Mouse (Mus musculus) CH12F3 (cell line): ENCODE measurements around the gene Ablim1.

ENCODE experiments used
- in situ Hi-C: fragments of 300-500 bp; cut with MboI; formaldehyde crosslinking; loops from 2 replicates; pipeline ENCODE4 v1.14.3; 2020; ENCODE audit warnings: low sequenced_read_pairs

Gene Ablim1

DNA sequence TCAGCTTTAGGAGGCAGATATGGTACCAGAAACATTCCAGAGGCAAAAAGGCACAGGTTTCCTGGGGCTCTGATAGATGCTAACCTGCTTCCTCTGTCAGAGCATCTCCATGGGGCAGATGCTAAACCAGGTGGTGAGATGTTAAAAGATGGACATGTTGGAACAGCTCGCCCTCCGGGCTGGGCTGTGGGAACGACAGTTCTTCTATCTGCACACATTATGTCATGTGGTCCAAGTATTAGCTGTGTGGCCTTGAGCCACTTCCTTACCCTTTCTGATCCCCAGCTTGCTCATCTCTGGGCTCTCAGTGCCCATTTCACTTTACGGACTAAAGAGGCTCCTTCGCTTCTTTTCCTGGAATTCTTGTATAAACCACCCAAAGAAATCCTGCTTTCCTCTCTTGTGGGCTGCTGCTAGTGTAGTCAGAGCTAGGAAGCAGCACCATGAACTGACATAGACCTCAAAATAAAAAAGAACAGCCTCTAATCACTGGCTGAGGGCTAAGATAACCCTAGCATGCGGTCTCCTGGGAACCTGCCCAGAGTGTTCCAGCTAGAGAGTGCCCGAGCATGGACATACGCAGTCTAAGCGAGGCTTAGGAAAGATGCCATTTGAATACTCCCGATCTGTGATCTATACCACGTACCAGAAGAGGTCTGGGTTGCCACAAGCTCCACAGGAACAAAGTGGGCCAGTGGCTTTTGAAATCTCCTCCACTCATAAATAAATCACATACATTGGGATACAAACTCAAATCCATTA, 119.4 kb downstream of the Ablim1 start:
- in situ Hi-C loops: no loop called here

DNA sequence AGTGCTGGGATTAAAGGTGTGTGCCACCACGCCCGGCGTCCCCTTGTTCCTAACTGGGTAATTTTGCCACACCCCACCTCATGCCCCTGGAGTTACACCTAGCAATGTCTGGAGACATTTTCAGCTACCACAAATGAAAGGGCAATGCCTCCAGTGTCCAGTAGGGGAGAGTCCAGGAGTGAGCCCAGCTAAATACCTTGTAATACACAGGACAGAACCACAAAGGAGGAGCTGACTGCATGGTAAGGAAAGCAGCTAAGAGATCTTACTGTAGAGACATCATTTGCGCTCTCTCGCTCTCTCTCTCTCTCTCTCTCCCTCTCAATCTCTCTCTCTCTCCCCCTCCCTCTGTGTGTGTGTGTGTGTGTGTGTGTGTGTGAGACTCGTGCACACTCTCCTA, 120.8 kb downstream of the Ablim1 start:
- in situ Hi-C loops: no loop called here

DNA sequence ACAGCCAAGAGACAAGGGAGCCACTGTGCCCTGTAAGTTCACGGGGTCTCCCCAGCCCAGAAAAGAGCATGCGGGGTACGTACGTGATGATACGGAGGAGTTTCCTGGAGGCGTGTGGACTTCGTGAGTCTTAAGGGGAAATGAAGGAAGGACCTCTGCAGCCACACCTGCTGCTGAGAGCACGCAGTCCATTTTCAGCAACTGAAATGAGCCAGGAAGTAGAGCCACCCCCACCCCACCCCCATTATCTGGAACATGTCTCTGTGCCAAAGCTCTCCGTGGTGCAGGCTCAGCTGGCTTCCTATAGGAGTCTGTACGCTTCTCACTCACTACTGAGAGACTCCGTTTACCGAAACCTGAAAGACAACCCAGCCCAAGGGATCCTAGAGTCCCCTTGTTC, 121.3 kb downstream of the Ablim1 start:
- in situ Hi-C loops: no loop called here

DNA sequence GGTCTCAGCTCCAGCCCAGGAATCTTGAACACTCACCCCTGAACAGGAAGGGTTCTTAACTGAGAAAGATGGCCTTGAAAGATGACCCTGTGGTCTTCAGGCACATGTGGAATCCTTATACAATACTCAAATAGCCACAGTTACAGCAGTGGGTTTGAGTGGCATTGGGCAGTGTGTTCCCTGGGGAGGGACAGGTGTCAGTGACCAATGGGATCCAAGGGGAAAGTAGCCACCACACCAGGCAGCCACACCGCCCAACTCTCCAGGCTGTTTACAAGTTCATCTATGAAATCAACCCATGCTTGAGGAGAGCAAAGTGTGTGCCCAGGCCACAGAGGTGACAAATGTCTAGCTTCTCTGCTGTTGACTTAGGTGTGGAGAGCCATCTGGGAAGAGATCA, 123.6 kb downstream of the Ablim1 start:
- in situ Hi-C loops: no loop called here

DNA sequence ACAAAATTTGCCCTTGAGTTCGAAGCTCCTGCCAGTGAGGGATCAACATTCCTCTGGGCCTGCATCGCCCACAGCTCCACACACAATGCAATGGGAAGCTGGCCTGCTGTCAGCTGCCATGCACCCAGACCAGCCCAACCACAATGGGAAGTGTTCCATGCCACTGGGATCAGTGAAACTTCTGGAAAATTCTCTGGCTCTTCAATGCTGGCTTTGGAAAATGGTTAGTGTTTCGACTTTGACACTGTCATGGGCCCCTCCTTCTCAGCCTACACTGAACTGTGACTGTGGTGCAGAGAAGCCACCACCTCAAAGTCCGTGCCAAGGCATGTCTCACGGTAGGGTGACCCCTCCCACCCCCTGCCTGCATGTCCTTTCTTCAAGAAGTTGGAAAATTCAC, 125.3 kb downstream of the Ablim1 start:
- in situ Hi-C loops: no loop called here

DNA sequence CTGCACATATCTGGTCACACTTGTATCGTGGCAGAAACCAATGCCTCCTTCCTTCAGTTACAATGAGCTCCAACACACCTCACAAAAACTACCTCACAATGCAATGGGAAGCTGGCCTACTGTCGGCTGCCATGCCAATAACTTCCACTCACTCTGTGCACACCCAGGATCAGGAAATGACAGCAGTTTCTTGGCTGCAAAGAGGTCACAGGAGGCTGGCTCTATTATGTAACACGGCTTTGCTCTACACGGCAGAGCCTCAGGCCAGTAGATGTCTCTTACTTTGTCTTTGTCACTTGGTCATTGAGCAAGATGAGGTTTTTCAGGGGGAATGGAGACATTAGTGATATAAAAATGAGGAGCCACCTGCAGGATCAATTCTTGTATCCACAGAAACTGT, 126.2 kb downstream of the Ablim1 start:
- in situ Hi-C loops: no loop called here

DNA sequence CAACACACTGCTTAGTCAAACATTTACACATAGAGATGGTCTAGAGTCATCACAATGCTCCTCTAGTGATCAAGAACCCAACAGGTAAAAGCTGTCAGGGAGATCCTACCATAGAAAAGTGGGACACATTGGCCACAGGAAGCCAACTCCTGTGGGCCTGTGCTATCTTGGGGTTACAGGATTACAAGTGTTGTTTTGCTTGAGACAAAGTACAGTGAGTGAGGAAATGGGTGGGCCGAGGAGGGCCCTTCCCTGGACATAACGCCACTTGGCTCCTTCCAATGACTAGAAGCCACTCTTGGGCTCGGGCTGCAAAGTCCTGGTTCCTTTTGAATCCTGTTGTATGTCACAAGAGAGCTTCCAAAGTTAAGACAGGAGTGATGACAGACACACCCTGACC, 129.7 kb downstream of the Ablim1 start:
- in situ Hi-C loops: no loop called here

DNA sequence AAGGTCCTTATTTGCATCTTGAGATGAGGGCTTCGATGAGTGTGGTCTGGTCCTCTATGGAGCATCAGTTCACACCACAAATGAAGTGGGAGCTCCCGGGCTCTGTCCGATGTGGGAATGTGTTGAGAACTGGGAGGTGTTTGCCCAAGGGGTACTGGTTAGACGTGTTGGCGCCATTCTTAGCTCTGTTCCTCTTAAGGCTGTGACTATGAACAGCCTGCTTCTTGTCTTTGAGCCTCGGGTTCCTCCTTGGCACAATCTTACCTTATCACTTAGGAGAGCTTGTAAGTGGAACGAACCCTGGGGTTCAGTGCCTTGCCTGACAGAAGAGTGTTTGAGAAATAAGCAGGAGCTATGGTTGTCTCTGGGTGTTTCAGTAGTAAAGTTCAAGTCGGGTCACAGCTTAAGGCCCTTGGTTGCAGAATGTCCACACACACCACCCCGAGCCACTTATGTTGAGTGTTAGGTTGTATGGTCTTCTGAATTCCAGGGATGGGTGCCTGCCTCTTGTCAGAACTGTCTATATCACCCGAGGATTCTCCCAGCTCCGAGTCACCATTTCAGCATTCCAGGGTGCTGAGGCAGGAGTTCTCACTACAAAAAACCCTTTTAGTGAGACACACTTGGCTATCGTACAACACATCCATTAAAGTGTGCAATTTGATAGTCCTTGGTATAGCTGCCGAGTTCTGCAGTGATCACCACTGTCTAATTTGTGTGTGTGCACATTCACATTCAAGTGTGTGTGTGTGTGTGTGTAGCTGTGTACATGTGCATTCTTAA, 131.6 kb downstream of the Ablim1 start:
- in situ Hi-C loops: no loop called here

DNA sequence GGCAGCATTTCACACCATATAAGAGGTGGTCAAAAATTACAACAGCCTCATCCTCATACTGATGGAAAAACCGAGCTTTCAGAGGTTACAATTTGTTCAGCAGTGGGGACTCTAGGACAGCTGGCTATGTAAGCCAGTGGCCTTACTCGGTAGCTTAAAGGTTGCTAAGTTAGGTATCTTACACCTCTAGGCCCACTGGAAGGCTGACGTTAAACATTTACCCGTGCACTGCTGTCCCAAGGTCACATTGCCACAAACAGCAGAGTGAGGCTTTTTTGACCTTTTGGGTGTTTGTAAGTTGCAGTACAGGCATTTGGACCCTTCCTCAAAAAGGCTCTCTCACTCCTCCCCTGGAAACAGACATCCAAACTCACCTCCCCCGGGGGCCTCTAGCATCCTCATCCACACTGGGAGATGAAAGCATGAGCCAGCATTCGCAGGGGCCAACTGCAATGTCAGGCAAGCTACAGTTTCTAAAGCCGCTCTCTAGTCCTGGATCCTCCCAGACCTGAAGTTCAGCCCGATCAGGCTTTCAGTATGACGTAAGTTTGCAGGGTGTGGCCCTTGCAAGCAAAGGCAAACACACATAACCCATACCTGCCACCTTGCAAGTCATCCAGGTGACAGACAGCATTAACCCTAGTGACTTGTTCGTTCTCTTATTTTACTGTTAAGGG, 132.7 kb downstream of the Ablim1 start:
- in situ Hi-C loops: no loop called here

DNA sequence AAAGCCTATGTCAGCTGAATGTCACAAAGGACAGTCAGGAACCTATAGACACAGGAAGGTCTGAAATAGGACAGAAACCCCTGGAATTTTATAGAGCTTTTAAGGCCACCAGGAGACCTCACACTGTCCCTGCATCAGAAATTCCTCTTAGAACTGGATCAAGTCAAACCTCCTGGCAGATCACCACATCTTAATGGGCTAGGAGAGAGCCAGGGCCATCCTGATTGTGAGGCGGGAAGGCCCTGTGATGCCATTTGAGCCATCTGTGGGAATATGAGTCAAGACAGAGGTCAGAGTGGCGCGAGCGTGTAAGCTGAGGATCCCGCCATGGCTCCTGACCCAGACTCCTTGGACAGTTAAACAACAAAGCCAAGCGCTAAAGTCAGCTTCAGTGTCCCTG, 133.4 kb downstream of the Ablim1 start:
- in situ Hi-C loops: no loop called here

DNA sequence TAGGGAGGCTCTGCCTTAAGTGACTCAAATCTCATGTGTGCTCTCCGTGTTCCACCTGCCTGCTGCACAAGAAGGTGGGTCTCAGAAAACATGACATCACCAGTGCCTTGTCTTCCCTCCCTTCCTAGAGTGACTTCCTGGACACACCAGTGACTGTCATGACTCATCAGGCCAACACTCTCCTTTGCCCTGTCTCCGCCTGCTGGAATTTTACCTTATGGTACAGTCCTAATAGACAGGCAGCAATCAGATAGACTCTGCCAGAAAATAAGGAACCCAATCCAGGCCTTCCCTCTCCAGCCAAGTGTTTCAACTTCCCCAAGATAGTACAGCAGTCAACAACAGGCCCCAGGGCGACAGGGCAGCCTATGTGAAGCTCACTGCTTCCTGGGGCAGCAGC, 133.8 kb downstream of the Ablim1 start:
- in situ Hi-C loops: no loop called here

DNA sequence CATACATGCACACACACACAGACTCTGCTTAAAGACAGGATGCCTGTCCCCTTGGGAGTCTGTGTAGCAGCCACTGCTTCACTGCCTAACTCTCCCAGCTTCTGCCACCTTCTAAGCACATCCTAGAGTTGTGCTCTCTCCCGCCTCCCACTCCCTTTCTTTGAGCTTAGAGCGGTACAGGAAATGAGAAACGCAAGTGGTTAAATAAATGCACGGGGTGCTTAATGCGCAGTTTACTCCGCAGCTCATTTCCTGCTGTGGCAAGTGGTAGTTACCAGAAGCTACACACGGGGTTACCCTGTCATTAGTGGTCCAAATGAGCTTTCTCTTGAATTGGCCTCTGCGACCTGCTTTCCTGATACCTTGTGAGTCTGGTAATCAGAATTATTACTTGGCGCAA, 134.4 kb downstream of the Ablim1 start:
- in situ Hi-C loops: no loop called here

DNA sequence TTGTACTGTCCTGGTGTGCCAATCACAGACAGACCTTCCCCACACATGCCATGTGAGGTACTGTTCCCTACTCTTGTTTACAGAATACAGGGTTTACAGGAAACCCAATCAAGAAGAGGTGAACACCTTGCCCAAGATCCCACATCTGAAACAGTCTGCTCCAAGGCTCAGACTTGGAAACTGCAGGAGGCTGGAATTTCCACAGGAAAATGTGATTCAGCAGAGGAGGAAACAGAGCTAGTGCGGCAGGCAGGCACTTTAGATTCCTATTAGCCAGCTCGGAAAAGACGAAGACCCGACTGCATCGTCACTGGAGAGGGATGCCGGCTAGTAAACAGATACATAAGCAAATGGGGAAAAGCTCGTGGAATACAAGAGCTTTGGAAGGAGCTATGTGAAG, 135.4 kb downstream of the Ablim1 start:
- in situ Hi-C loops: no loop called here

DNA sequence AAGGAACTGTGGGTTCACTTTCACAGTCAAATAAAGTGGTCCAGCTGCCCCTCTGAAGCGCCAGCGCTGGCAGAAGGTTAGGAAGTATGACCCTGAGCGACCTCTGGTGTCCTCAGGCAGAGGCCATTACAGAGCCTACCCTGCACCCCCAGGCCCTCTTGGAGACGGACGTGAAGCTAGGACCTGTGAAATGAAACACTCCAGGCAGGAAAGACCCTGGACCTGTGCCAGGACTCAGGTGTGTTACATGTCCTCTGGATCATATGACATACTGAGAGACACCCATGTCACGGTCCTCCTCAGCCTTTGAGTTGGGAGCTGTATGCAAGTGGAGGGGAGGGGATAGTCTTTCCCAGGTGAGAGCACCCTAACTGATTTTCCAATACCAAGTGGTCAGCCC, 137.4 kb downstream of the Ablim1 start:
- in situ Hi-C loops: no loop called here

DNA sequence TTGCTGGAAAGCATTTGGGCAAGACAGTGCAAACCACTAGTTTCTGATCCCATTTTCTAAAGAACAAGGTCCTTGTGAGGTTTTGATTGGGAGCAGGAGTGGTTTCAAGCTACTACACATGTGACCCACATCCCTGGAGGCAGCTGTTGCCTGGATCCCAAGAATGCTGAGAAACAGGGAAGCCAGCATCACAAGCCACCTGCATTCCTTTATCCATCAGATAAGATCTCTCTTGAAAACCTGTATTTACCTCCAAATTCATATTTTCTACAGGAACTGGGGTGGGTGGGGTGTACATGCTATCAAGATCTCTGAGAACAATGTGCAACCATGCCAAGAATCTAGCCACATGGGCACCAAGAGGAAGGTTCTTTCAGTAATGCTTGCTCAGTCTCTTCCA, 139.6 kb downstream of the Ablim1 start:
- in situ Hi-C loops: no loop called here

DNA sequence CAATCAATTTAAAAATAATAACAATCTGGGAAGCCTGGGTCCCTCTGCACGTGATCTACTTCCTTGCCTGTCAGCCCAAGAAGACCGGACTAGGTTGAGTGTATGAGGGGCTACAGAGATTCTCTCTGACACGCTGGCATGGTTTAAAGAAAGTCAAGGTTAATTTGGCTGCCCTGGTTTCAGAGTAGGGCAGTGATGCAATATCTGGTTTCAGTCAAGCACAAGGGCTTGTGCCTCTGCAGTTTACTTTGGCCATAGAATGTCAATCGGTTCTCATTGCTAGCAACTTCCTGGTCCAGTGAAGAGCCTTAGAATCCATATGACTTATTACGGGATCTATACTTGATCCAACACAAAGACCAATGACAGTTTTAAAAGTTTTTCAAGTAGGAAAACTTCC, 140.2 kb downstream of the Ablim1 start:
- in situ Hi-C loops: no loop called here

DNA sequence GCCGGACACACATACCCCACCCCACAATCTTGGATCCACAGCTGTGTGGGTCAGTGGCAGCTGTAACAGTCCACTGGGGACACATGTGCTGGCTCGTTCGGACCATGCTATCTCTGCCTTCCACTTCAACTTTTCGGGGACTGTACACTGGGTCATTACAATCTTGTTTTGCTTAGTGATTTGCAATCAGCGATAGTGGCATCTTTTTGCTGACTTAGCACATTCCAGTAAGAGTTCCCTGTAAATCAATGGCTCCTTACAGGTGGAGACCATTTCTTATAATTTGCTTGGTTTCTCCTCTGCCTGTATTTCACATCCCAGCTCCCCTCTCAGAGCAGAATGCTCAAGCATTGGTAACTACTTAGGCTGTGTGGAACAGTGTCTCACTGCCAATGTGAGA, 140.7 kb downstream of the Ablim1 start:
- in situ Hi-C loops: no loop called here

DNA sequence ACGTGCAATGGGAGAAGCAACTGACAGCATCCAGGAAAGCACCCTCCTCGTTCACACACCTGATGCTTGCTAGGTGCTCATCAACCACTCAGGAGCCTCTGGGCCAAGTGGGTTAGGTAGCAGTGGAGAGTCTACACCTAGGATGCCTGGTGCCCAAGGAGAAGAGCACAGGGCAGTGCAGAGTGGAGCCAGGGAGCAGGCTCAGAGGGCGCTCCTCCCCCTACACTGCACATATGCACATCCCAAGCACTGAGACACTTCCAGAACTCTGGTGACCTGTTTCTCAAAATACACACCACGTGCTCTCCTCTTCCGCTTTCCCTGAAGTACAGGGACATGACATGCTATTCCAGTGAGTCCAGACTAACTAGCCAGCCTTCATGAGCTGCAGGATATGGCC, 142.4 kb downstream of the Ablim1 start:
- in situ Hi-C loops: no loop called here

DNA sequence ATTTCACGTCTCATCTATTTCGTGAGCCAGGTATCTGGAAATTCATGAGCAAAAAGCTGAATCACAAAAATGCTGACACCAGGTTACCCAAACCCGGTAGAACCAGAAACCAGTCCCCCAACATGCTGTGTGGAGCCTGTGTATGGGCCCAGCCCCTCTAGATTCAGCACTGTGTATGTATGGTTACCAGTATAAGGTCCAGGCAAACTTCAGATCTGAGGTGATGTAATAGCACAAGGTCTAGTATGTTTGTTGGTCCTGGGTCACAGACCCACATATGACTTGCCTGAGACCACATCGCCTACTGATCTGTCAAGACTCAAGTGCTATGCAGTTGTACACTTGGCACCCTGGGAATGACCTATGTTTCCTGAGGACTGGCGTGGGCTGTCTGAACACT, 143.8 kb downstream of the Ablim1 start:
- in situ Hi-C loops: no loop called here

DNA sequence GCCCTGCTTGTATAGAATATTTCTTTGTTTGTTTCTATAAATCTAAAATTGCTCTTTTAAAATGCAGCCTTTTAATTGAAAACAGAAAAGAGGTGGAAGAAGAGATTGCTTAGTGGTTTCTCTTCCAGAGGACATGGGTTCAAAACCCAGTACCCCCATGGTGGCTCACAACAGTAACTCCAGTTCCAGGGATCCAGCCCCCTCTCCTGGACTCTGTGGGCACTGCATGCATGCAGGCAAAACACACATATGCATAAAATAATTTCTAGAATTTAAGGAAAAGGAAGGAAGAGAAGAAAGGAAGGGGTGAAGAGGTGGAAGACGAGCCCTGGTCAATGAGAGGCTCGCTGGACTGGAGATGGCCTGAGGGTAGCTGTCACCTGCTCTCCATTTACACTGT, 145.2 kb downstream of the Ablim1 start:
- in situ Hi-C loops: loop anchor here (10.0 kb wide), 1 partner anchor 85 kb away; no protein-coding TSS in a partner anchor

DNA sequence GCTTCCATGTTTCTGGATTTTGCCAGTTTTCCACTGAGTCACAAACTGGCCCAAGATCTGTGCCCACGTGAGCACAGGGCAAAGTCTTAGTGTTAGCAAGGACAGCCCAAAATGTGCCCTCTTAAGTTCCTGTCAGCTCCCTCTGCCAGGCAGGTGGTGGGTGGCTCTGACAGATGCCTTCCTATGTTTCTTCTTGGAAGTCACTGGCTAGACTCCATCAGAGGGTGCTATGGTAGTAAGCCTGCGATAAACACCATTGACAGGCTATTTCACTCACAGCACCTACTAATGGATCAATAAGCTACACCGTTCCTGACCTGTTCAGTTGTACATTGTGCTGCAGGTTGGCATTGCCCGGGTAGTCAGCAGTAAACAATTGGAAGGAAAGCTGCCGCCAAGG, 147.0 kb downstream of the Ablim1 start:
- in situ Hi-C loops: loop anchor here (10.0 kb wide), 1 partner anchor 87 kb away; no protein-coding TSS in a partner anchor

DNA sequence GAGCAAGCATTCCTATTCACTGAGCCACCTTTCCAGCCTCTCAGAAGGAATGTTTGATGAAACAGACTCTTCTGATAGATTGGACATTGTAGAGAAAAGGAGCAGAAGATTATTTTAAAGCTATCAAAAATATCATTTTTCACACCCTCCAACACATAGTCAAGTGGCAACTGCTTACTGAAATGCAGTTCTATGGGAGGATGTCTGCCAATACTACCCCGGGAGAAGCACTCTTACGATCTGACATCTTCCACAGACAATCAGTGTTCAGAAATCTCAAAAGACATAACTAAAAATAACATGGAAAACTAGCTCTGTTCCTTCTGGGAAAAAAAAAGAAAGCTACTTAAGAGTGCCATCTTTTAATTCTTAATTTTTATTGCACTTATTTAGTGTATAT, 149.8 kb downstream of the Ablim1 start:
- in situ Hi-C loops: loop anchor here (10.0 kb wide), 1 partner anchor 90 kb away; no protein-coding TSS in a partner anchor
